Mouse (Mus musculus) neural tube, embryonic 13.5 days (tissue): ENCODE results near the gene Rftn2. TPM values are rescaled to one million over a fixed set of nuclear protein-coding genes. Genes with fewer than 3 reads are reported as not detected.

Experiments
- ATAC-seq: fragments of 200-750 bp; cut with Nextera tagmentation; 2 replicates; pipeline ENCODE4 v1.8.0; 2017; ENCODE audit warnings: low read depth, mild to moderate bottlenecking, moderate TSS enrichment, moderate library complexity
- H3K27ac ChIP-seq: fragments of 300-500 bp; sonication (generic); replicated peaks from 2 replicates; pipeline ENCODE4 v1.5.1; 2015; ENCODE audit warnings: moderate library complexity, mild to moderate bottlenecking, inconsistent platforms
- H3K27me3 ChIP-seq: fragments of 300-500 bp; sonication (generic); 2 replicates; pipeline ENCODE4 v1.6.1; 2015; ENCODE audit warnings: mild to moderate bottlenecking, inconsistent platforms
- H3K36me3 ChIP-seq: fragments of 300-500 bp; sonication (generic); 2 replicates; pipeline ENCODE4 v1.6.1; 2015; ENCODE audit warnings: mild to moderate bottlenecking, inconsistent platforms
- H3K4me1 ChIP-seq: fragments of 300-500 bp; sonication (generic); replicated peaks from 2 replicates; pipeline ENCODE4 v1.6.1; 2015; ENCODE audit warnings: inconsistent platforms
- H3K4me2 ChIP-seq: fragments of 300-500 bp; sonication (generic); 2 replicates; pipeline ENCODE4 v1.6.1; 2015; ENCODE audit warnings: inconsistent platforms, mild to moderate bottlenecking, moderate library complexity
- H3K4me3 ChIP-seq: fragments of 300-500 bp; sonication (generic); 2 replicates; pipeline ENCODE4 v1.5.1; 2015; ENCODE audit warnings: mild to moderate bottlenecking, inconsistent platforms
- H3K9ac ChIP-seq: fragments of 300-500 bp; sonication (generic); 2 replicates; pipeline ENCODE4 v1.6.1; 2015; ENCODE audit warnings: moderate library complexity, mild to moderate bottlenecking, inconsistent platforms
- H3K9me3 ChIP-seq: fragments of 300-500 bp; sonication (generic); 2 replicates; pipeline ENCODE4 v1.6.1; 2016; ENCODE audit warnings: inconsistent platforms
- WGBS: fragments of 180-500 bp; shearing (Covaris S2); methylation state at CpG from one replicate; pipeline ENCODE4 v1.1.7; 2015; 5-methylcytosine and 5-hydroxymethylcytosine counted together
- polyA plus RNA-seq: library from polyadenylated mRNA; unstranded; fragments of >200 nt; fragmentation: Nextera tagmentation; extraction: Ambion mirVana; gene quantifications from 2 replicates; pipeline ENCODE4 v1.2.1, GENCODE M21; 2015

The Rftn2 gene
- polyA plus RNA-seq, 1 experiment from 2014 or later, result 9.4 TPM

DNA sequence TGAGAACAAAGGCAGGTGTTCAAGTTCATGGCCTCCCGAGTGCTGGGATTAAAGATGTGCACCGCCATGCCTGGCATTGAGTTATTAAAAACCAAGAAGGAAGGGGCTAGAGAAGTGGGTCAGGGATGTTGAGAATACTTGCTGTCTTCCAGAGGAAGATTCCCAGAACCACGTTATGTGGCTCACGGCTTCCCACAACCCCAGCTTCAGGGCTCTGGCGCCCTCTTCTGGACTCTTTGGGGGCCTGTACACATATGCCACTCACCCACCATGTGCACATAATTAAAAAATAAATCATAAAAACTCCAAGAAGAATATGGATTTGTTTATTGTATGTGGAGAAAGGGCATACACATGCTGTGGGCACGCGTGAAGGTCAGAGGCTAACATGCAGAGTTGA lies 64.7 kb downstream of the Rftn2 start:
- H3K4me3 ChIP-seq, result no peak overlapping the region
- H3K9ac ChIP-seq, result no peak overlapping the region
- WGBS, result 72% methylated on average over 7 of the region's 7 CpGs
- no peak overlapping the region for H3K4me2 ChIP-seq
- ATAC-seq, result no peak
- H3K9me3 ChIP-seq, result no peaks in the 10 kb centered on the region
- H3K36me3 ChIP-seq, result peaks cover 22% of the 10 kb centered on the region
- no peak overlapping the region for H3K27ac ChIP-seq
- H3K4me1 ChIP-seq, result no peaks in the 10 kb centered on the region
- no peaks in the 10 kb centered on the region for H3K27me3 ChIP-seq

DNA sequence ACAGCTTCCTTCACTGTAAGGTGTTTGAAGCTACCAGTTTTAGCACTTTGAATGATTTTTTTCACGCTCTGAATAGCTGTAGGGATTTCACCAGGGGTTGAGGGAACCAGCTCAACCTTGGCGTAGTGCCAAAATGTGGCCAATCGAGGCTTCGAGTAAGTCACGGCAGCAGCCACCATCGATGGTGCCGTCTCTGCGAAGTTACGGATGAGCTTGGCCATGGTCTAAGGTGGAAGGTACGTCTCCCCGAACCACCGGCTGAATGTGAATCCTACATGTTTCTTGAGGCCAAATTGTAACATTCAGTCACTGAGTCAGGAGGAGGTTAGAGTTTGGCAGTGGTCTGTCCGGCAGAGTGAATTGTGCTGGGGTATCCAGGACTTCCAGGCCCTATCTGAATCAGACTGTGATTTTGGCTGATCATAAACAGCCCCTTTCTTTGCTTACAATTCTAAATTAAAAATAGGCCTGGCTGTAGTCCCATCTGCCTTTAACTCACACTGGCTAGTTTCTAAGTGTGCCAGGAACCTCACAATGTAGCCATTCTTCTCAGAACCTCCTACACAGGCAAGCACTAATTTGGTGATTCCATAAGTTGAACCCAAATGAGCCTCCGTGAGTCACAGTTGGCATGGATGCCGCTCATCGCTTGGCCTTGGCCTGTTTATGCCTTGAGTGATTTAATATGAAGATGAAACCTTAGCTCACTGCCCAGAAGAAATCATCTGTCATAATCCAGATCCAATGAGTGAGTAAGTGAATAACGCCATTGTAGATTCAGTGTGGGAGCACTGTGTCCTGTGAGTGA lies 65.5 kb downstream of the Rftn2 start:
- Histone ChIP-seq H3K4me1 (no peaks in the 10 kb centered on the region), H3K27ac (0 out of 2 replicates have a peak overlapping the region, but pooled peaks have one; percentile 23), H3K4me3 (no peak overlapping the region), H3K27me3 (no peaks in the 10 kb centered on the region), H3K4me2 (no peak overlapping the region), H3K9me3 (no peaks in the 10 kb centered on the region), H3K9ac (no peak overlapping the region), H3K36me3 (peaks cover 31% of the 10 kb centered on the region)
- 83% methylated on average over 17 of the region's 17 CpGs for WGBS
- peak; percentile 79 for ATAC-seq

DNA sequence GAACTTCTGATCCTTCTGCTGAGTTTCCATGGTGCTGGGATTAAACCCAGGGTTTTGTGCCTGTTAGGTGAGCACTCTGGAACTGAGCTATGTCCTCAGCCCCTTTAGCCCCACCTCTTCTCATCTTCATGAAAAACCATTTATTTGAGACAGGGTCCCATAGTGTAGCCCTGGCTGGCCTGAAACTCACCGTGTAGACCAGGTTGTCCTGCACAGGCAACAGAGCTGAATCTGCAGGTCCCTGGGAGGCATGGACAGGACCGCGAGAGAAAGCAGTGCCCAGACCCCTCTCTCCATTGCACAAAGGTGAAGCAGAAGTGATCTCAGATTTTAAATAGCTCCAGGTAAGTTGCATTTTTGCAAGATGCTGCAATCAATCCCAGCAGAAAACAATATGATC lies 66.4 kb downstream of the Rftn2 start:
- WGBS, result 86% methylated on average over 3 of the region's 3 CpGs

DNA sequence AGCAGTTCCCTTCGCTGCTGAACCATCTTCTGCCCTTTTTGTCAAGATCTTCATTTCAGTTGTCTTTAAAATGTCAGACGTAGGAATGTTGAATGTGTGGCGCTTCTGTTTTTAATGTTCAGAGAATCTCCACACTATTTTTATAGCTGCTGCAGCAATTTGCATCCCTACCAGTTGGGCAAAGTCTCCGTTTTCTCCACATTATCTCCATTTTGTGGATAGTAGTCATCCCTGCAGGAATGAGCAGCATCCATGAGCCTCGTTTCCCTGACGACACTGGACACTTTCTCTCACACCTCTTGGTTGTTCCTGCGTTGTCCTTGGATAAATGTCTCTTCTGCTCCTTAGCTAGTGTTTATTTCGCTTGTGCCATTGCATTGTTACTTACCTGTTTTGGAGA lies 67.8 kb downstream of the Rftn2 start:
- Histone ChIP-seq H3K9ac (no peak overlapping the region), H3K27ac (no peak overlapping the region), H3K4me2 (no peak overlapping the region), H3K27me3 (no peaks in the 10 kb centered on the region), H3K4me3 (no peak overlapping the region), H3K36me3 (peaks cover 44% of the 10 kb centered on the region), H3K4me1 (no peaks in the 10 kb centered on the region), H3K9me3 (no peaks in the 10 kb centered on the region)
- 93% methylated on average over 8 of the region's 8 CpGs for WGBS
- ATAC-seq, result no peak

More for the DNA sequence above, 66.4 kb downstream of the Rftn2 start:
- Histone ChIP-seq H3K27me3 (no peaks in the 10 kb centered on the region), H3K4me3 (no peak overlapping the region), H3K4me2 (no peak overlapping the region), H3K9ac (no peak overlapping the region), H3K9me3 (no peaks in the 10 kb centered on the region), H3K4me1 (no peaks in the 10 kb centered on the region), H3K36me3 (peaks cover 39% of the 10 kb centered on the region), H3K27ac (no peak overlapping the region)
- ATAC-seq, result no peak

DNA sequence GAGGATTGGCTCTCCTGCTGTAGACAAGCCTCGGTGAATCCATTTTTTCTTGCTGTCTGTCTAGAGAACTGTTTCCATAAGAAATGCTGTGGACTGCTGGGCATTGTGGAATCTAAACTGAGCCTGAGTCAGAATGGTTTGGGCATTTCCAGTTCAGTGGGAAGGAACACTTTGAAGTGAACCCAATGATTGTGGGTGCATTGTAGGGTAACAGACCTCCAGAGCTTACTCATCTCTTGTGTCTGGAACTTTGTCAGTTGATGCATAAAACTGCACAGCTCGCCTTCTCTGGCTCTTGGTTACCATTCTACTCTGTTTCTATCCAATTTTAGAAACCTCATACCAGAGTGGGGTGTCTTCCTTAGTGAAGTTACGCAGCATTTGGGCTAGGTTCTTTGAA lies 68.4 kb downstream of the Rftn2 start:
- H3K27ac ChIP-seq, result no peak overlapping the region

DNA sequence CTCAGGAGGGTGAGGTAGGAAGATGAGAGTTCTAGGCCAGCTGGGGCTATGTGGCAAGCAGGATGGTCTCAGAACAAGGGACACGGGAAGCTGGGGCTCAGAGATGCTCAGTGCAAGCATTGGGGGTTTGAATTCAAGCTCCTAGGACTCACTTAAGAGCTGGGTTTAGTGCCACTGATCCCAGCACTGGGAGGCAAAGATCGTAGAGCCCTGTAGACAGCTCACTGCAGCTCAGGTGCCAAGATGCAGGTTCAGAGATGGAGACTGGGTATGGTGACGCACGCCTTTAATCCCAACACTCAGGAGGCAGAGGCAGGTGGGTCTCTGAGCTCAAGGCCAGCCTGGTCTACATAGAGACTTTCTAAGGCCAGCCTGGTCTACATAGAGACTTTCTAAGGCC lies 69.3 kb downstream of the Rftn2 start:
- H3K4me2 ChIP-seq, result no peak overlapping the region
- H3K27me3 ChIP-seq, result no peaks in the 10 kb centered on the region
- no peak overlapping the region for H3K4me3 ChIP-seq
- H3K36me3 ChIP-seq, result peaks cover 50% of the 10 kb centered on the region
- no peaks in the 10 kb centered on the region for H3K4me1 ChIP-seq
- 96% methylated on average over 4 of the region's 4 CpGs for WGBS
- H3K27ac ChIP-seq, result no peak overlapping the region
- no peak overlapping the region for H3K9ac ChIP-seq
- H3K9me3 ChIP-seq, result no peaks in the 10 kb centered on the region
- ATAC-seq, result no peak

More for the DNA sequence above, 68.4 kb downstream of the Rftn2 start:
- Histone ChIP-seq H3K4me3 (no peak overlapping the region), H3K4me1 (no peaks in the 10 kb centered on the region), H3K9me3 (no peaks in the 10 kb centered on the region), H3K4me2 (no peak overlapping the region), H3K9ac (no peak overlapping the region), H3K27me3 (no peaks in the 10 kb centered on the region), H3K36me3 (peaks cover 46% of the 10 kb centered on the region)
- 93% methylated on average over 3 of the region's 3 CpGs for WGBS
- ATAC-seq, result no peak

DNA sequence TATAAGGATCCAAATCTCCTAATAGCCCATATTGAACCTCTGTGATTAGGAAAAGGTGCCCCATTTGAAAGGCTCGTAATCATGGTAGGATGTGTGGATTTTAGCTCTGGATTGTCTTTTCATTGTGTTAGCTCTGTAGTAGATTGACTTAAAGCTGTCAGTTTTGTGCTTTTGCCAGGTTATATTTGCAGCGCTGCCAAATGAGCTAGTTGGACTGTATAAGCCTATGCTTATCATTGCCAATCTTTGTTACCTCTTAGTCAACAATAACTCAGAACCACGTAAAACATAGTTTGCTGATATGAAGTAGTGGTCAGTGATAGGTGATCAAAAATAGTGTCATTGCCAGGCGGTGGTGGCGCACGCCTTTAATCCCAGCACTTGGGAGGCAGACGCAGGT lies 81.0 kb downstream of the Rftn2 start:
- no peaks in the 10 kb centered on the region for H3K27me3 ChIP-seq
- H3K9ac ChIP-seq, result no peak overlapping the region
- H3K27ac ChIP-seq, result no peak overlapping the region
- H3K4me1 ChIP-seq, result no peaks in the 10 kb centered on the region
- no peak overlapping the region for H3K4me2 ChIP-seq
- H3K9me3 ChIP-seq, result no peaks in the 10 kb centered on the region
- no peak for ATAC-seq
- WGBS, result 98% methylated on average over 7 of the region's 7 CpGs
- H3K4me3 ChIP-seq, result no peak overlapping the region
- H3K36me3 ChIP-seq, result peaks cover 50% of the 10 kb centered on the region

DNA sequence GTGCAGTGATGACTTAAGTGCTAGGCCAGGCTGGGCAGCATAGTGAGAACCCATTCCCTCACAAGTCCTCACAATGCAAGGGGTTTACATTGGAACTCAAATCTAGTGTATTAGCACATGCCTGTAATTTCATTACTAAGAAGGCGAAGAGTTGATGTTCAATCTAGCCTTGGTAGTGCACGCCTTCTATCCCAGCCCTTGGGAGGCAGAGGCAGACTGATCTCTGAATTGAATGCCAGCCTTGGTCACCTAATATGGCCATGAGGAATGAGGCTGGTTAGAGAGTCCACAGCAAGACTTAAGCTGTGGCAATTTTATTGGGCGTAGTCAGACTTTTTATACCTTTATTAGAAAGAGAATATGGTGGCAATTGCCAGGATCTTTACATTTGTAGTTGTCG lies 82.2 kb downstream of the Rftn2 start:
- Histone ChIP-seq H3K27me3 (no peaks in the 10 kb centered on the region), H3K4me2 (no peak overlapping the region), H3K36me3 (peaks cover 49% of the 10 kb centered on the region), H3K27ac (no peak overlapping the region), H3K4me3 (no peak overlapping the region), H3K4me1 (no peaks in the 10 kb centered on the region), H3K9ac (no peak overlapping the region), H3K9me3 (no peaks in the 10 kb centered on the region)
- WGBS, result 98% methylated on average over 4 of the region's 4 CpGs
- ATAC-seq, result no peak

DNA sequence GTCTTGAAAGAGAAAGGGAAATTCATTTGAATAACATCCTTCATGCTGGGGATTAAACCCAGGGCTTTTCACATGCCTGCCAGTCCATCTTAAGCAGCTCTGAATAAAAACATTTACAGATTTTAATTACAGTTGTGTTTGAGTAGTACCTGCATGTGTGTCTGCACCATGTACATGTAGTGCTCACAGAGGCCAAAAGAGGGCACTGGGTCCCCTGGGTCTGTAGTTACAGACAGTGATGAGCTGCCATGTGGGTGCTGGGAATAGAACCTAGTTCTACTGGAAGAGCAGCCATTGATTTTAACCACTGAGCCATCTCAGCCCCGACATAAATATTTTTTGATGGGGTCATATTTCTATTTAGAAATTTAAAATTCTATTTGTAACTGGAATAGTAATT lies 90.7 kb downstream of the Rftn2 start:
- H3K9me3 ChIP-seq, result no peaks in the 10 kb centered on the region
- H3K27me3 ChIP-seq, result no peaks in the 10 kb centered on the region
- WGBS, result 93% methylated on average over 1 of the region's 1 CpGs
- H3K27ac ChIP-seq, result no peak overlapping the region
- no peak overlapping the region for H3K9ac ChIP-seq
- no peak overlapping the region for H3K4me2 ChIP-seq
- no peak overlapping the region for H3K4me3 ChIP-seq
- no peak for ATAC-seq
- peaks cover 26% of the 10 kb centered on the region for H3K4me1 ChIP-seq
- peaks cover 12% of the 10 kb centered on the region for H3K36me3 ChIP-seq

DNA sequence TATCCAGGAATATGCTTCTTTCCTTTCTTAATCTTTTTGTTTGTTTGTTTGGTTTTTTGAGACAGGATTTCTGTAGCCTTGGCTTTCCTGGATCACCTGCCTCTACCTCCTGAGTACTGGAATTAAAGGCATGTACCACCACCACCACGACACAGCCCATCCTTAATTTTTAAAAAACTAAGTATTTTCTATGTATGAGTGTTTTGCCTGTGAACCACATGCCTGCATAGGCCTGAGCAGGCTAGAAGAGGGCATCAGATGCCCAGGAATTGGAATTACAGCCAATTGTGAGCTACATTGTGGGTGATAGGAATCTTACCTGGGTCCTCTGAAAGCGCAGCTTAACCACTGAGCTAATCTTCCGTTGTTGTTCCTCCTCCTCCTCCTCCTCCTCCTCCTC lies 92.3 kb downstream of the Rftn2 start:
- Histone ChIP-seq H3K9ac (no peak overlapping the region), H3K4me1 (peaks cover 32% of the 10 kb centered on the region), H3K4me2 (no peak overlapping the region), H3K36me3 (no peaks in the 10 kb centered on the region; the same call in none of the 2 replicates), H3K27me3 (no peaks in the 10 kb centered on the region), H3K4me3 (no peak overlapping the region), H3K27ac (no peak overlapping the region), H3K9me3 (no peaks in the 10 kb centered on the region)
- 96% methylated on average over 3 of the region's 3 CpGs for WGBS
- no peak for ATAC-seq

DNA sequence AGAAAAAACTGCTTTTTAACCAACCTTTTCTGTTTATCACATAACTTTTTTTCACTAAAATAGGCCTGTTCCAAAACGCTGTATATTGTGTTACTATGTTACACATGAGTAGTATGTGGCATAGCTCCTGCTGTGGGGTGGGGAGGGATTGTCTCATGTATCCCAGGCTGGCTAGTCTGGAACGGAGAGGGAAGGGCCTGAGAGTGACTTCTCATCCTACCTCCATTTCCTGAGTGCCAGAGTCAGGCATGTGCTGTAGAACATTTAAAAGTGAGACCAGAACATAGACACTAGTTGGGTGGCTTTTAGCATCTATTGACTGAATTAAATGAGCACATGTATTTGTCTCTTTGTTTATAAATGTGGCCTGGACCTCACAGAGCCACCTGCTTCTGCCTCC lies 93.4 kb downstream of the Rftn2 start:
- Histone ChIP-seq H3K9me3 (no peaks in the 10 kb centered on the region), H3K36me3 (no peaks in the 10 kb centered on the region; the same call in 1 of the 2 replicates), H3K4me3 (no peak overlapping the region), H3K27me3 (no peaks in the 10 kb centered on the region), H3K4me1 (peaks cover 32% of the 10 kb centered on the region), H3K27ac (no peak overlapping the region), H3K9ac (no peak overlapping the region), H3K4me2 (no peak overlapping the region)
- 76% methylated on average over 2 of the region's 2 CpGs for WGBS
- no peak for ATAC-seq

DNA sequence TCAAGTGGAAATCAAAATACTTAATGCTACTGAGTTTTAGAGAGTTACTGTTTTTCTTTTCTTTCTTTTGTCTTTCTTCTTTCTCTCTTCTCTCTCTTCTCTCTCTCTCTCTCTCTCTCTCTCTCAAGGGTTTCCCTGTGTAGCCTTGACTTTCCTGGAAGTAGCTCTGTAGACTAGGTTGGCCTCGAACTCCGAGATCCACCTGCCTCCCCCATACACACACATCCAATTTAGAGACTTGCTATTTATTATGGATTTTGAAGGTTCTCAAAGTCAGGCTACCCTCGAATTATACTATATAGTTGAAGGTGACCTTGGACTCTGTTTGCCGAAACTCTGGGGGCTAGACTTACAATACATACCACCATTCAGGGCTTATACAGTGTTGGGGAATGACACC lies 94.3 kb downstream of the Rftn2 start:
- H3K4me2 ChIP-seq, result peak overlapping the region; percentile 75
- ATAC-seq, result no peak

More for the DNA sequence above, 94.3 kb downstream of the Rftn2 start:
- no peaks in the 10 kb centered on the region; the same call in 1 of the 2 replicates for H3K36me3 ChIP-seq
- no peak overlapping the region for H3K27ac ChIP-seq
- 72% methylated on average over 4 of the region's 4 CpGs for WGBS
- H3K4me1 ChIP-seq, result peaks cover 32% of the 10 kb centered on the region
- H3K9me3 ChIP-seq, result no peaks in the 10 kb centered on the region
- peak overlapping the region; percentile 99 for H3K4me3 ChIP-seq
- H3K9ac ChIP-seq, result peak overlapping the region; percentile 99
- H3K27me3 ChIP-seq, result no peaks in the 10 kb centered on the region
